Mouse (Mus musculus) cerebellum, adult 18-20 months (tissue): ENCODE data around the gene Klhl25.
"Not testable (repeated sequence)": the region's sequence is repeated elsewhere in the genome, so short reads cannot be mapped to it uniquely, and the experiment has no call there.

Source experiments
- DNase-seq, 2 experiments: peaks; one replicate each; pipeline ENCODE4 v3.0.0; 2021

Gene Klhl25

DNA sequence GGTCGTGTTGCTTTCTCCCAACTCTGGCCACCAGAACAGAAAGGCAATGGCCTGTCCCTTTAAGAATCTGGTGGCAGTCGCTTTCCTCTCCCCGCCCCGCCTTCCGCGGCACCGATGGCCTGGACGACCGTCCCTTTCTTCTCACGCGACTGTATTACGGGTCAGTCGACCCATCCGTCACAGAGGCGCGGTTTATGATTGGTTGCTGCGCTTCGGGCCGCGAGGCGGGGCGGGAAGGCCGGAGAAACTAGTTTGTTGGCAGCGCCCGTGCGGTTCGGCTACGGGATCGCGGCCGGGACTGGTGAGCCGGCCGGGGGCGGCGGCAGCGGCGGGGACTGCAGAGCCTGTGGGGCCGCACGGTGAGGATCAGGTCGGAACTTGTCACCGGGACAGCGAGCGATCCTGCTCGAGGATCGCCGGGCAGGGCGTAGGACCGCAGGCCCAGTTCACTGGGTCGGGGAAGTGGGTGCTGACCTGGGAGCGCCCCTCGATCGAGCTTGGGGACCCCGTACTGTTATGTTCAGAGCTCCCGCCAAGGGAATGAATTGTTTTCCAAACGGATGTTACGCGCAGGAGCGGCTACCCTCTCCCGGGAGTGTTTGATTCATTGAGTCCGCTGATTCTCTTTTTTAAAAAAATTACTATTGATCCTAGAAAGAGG is at the start of gene Klhl25:
Klhl25 (plus strand) TSS at position 196 of the 661 bp plus-strand sequence.
- DNase-seq: peak; percentile 96 to 97

DNA sequence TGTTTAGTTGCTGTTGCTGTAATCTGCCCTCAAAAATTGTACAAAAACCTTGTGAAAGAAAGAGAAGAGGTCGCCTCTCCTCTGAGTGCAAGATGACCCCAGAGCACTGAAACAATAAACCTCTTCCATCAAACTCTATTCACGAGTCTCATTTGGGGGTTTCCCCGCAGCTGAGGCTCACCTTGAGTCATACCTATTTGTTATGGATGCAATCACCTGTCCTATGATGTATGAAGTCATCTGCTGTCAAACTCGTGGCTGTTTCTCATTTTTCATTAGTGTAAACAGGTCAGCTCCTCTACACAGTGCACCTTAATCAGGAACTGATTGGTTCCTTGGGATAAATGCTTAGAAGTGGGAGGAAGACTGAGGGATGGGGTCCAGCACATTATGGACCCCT is 47.6 kb upstream of the Klhl25 start:
- no peak for DNase-seq

- no peak for DNase-seq
These were observed 47.1 kb upstream of the Klhl25 start for GRCm38 (mm10) chr7:75801022-75801421.

GRCm38 (mm10) chr7:75801621-75802358 is 46.3 kb upstream of the Klhl25 start:
- DNase-seq: no peak

DNA sequence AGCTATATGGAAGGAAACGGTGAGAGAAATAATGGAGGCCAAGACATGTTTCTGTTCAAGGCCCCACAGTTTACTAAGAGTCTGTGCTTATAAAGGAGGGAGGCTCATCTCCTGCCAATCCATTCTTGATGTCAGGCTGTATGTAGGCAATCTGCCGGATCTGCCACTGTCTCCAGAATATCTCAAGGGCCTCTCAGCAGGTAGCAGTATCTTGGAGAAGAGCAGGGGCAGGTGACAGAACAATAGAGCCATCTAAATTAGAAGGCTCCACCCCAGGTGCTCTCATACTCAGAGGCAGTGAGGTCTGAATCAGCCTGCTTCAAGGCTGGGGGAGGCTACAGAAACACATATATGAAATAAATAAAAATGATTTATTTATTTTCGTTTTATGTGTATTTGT is 45.2 kb upstream of the Klhl25 start:
- no peak for DNase-seq

DNA sequence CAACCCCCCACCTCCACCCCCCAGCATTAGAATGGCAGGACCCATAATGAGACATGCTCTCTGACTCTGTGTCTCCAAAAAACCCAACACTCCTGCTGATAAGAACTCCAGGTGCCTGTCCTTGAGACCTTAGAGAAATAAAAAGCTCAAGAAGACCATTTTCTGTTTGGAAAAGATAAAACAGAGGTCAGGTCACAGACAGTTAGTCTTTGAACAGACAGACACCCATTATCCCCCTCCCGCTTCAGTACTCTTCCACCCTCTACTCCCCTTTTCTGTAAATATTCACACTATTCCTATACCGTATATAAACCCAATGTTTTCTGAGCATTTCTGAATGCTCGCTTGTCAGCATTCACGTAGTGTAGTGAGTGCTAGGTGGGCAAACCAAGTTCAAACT is 41.9 kb upstream of the Klhl25 start:
- no peak for DNase-seq

GRCm38 (mm10) chr7:75806711-75807110 is 41.4 kb upstream of the Klhl25 start:
- DNase-seq: no peak

- peak in 1 of 2 experiments; percentile 6 for DNase-seq
These were observed 40.4 kb upstream of the Klhl25 start for GRCm38 (mm10) chr7:75807460-75808304.

DNA sequence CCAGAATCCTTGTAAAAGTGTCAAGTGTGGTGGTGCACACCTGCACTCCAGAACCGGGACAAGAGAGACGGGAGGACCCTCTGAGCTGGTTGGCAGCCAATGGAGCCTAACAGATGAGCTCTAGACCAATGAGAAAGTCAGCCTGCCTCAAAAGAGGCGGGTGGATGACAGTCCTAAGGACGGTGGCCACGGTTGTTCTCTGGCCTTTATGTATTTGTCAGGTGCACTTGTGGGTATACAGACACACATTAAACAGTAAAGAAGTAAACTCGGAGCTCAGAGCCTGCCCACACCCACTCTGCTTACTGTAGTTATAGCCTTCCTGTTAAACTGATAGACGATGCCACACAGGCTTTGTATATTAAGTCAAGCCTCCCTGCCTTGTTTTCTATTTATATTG is 27.4 kb upstream of the Klhl25 start:
- DNase-seq: no peak

- DNase-seq: no peak
These were observed 25.9 kb upstream of the Klhl25 start for GRCm38 (mm10) chr7:75822087-75822668.

DNA sequence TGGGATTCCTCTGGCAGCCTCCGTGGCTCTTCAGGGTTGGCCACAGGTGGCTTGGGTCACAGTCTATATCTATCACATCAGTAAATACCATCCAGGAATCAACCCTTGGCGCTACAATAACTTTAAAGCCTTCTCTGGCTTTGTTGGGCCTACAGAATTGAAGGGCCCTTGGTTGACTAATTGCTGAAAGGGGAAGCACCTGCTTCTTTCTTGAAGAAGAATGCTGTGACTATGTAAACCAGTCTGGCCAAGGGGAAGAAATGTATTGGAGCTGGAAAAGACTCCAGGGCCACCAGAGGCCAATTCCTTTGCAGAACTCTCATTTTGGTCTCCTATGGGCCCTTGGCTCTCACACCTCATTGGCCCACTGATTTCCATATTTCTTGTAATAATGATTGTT is 25.0 kb upstream of the Klhl25 start:
- DNase-seq: no peak

DNA sequence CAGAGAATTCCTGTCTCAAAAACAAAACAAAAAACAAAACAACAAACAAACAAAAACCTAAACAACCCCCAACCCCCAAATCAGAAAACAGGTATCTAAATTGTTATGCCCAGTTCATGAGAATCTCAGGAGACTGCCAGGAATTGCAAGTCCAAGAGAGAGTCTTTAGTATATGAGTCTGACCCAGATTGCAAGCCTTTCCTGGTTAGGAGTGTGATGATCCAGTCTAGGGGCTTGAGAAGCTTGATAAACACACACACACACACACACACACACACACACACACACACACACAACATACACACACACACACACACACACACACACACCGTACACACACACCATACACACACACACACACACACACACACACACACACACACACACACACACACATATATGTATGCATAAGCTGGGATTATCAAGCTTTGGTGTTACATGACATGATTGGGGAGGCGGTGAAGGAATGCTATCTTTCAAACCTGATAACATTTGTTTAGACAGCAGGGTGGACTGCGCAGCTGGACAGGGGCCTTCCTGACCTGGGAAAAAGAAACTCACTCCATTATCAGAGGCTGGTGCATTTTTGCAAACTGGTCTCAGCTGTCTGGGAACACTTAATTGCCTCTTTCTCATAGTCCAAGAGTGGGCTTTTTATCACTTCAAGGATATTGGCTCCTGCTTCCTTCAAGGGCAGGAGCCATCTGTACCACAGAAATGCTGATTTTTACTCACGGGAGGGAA is 21.6 kb upstream of the Klhl25 start:
- DNase-seq: no peak

GRCm38 (mm10) chr7:75827357-75827756 is 20.8 kb upstream of the Klhl25 start:
- DNase-seq: no peak

DNA sequence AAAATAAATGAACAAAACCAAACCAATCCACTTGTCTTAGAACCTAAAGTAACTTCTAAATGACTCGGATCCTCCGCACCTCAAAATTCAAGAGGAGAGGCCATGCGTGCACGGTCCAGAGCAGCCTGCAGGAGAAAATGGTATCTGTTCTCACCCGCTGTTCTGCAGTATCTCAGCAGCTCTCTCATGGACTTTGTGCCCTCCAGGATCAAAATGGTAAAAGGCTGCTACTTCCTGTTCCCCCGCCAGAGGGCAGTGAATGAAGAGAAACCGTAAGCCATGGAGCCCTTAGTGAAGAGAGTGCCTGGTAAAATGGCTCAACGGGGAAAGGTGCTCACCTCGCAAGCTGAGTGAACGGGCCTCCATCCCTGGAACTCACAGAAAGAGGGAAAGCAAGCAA is 20.3 kb upstream of the Klhl25 start:
- peak; percentile 63 to 73 for DNase-seq

DNA sequence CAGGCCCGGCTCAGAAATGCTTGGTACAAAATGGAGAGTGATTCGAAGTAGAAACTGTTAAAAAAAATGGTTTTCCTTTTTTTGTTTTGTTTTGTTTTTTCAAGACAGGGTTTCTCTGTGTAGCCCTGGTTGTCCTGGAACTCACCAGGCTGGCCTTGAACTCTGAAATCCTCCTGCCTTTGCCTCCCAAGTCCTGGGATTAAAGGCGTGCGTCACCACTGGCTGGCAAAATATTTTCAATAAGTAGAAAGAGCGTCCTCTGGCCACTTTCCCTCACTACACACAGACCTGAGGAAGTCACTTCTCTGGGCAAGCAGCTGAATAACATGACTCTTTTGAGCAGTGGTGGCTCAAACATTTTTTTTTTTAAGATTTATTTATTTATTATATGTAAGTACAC is 19.6 kb upstream of the Klhl25 start:
- no peak for DNase-seq

GRCm38 (mm10) chr7:75830251-75831060 is 17.7 kb upstream of the Klhl25 start:
- DNase-seq: no peak

GRCm38 (mm10) chr7:75833960-75834359 is 14.2 kb upstream of the Klhl25 start:
- DNase-seq: not testable (repeated sequence)

DNA sequence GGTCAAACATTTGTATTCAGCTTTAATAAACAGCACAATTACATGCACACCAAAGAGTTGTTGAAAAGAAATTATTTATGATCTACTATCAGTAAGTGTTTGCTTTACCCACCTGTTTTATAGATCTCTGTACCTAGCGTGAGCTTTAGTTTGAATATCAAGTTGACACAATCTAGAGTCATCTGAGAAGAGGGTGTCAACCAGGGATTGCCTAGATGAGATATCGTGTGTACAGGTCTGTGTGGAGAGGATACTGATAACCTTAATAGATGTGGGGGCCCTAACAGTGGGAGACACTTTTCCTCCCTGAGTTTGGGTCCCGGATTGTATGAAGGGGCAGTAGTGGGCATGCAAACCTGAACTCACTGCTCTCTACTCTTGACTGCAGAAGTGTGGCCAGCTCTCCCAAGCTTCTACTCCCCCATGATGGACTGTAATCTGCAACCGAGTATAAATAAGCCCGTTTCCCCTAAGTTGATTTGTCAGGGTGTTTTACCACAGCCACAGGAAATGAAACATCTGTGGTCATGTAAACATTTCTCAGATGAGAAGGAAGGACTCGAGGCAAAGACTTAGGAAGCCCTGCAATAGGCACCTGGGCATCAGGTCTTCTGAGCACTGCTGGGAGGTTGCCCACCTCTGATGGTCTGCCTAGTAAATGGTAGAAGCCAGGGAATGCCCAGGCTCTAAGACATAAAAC is 13.0 kb upstream of the Klhl25 start:
- not testable (repeated sequence) for DNase-seq

- DNase-seq: no peak
These were observed 8.0 kb upstream of the Klhl25 start for GRCm38 (mm10) chr7:75840071-75840470.

DNA sequence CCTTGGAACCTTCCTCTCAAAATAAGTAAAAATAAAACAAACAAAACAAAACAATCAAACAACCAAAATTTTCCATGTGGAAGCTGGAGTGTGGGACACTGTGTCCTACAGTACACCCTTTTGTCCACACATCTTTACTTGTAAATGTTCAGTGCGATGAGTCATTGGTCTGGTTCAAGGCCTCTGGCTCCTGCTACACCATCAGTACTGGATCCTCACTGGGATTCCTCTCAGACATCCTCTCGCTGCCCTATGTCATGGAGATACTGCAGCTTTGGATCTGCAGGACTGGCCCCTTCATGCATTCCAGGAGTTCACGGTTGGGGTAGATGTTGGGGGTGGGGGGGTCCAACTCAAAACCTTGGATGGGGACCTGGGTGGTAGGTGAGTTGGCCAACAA is 5.8 kb upstream of the Klhl25 start:
- DNase-seq: no peak

DNA sequence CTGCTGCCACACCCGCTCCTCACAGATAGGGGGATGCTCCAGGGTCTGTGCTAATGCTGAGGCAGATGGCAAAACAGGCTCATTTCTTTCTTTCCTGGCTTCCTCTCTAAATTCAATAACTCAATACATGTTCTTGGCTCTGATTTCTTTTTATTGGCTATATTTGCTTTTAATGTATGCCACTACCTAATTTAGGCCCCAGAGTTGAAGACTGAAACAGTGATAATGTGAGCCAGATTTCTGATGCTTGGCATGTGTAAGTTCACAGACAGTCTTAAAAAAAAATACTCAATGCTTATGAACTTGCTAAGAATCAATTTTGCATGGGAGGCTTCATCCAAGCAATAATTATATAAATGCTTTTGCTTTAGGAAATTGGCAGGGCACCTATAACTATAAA is 2.2 kb upstream of the Klhl25 start:
- no peak for DNase-seq
